ENCODE assay signal across 8 mouse cellular contexts in the genomic region with DNA sequence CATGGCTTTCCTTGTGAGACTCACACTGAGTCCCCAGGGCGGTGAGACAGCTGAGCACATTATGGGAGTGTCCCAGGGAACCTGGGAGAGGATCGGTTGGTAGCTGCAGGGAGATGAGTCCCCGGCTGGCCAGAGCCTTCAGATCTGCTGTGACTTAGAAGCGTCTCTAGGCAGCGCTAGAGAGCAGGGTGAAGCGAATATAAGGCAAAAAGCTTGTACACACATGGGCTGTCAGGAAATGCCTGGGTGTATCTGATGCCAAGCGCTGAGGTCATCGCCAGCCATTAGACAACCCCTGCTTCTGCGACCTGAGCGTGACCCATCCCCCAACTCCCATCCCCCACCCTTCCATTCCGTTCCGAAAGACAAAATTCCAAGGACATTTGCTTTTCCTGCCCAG.
A peak's percentile ranks its signal among the peaks of the same experiment; 100 is the strongest.
DNase-seq lines count a peak whose midpoint lies in the region; ATAC-seq and TF ChIP-seq lines count a peak whose summit lies in the region.

No protein-coding gene starts in this region.

- ATAC-seq in intestine, postnatal 0 days, result peak; percentile 48
- no peak for ATAC-seq in limb, embryonic 14.5 days (ENCODE audit: low FRiP score, low read depth)
- peak; percentile 25; the same call in 1 of the 2 replicates for ATAC-seq in midbrain, embryonic 16.5 days

- WGBS in intestine, postnatal 0 days, result 14% methylated on average over 12 of the region's 12 CpGs
- WGBS in limb, embryonic 14.5 days, result 24% methylated on average over 12 of the region's 12 CpGs
- 17% methylated on average over 12 of the region's 12 CpGs for WGBS in midbrain, embryonic 16.5 days

- H3K27me3 ChIP-seq in intestine, postnatal 0 days (replicated peaks; ENCODE audit: control insufficient read depth, insufficient read depth, low read length), result no peaks in the 10 kb centered on the region
- no peaks in the 10 kb centered on the region for H3K27me3 ChIP-seq in limb, embryonic 14.5 days (ENCODE audit: control insufficient read depth, insufficient read depth, low read length)
- no peaks in the 10 kb centered on the region for H3K27me3 ChIP-seq in midbrain, embryonic 16.5 days (ENCODE audit: control insufficient read depth, insufficient read depth, low read depth, low read length)

- H3K4me2 ChIP-seq in intestine, postnatal 0 days (replicated peaks; ENCODE audit: low read depth), result peak overlapping the region; percentile 38; the same call in 1 of the 2 replicates
- no peak overlapping the region; the same call in 1 of the 2 replicates for H3K4me2 ChIP-seq in limb, embryonic 14.5 days (replicated peaks; ENCODE audit: low read depth, low read length, severe bottlenecking)
- H3K4me2 ChIP-seq in midbrain, embryonic 16.5 days (ENCODE audit: low read length), result peak overlapping the region; percentile 19; the same call in 1 of the 2 replicates

- peak; percentile 25 for DNase-seq in 3134 (ENCODE audit: extremely low read depth, insufficient read length, low spot score)
- DNase-seq in T-cell, adult 2 months (ENCODE audit: low spot score), result peak; percentile 50
- DNase-seq in cerebellum, postnatal 36 days, result peak; percentile 84
- DNase-seq in heart, adult 11 months, result peak; percentile 99
- peak; percentile 67 for DNase-seq in limb, embryonic 14.5 days (ENCODE audit: low spot score)
- DNase-seq in telencephalon, adult 2 months (ENCODE audit: low read depth, low spot score), result peak; percentile 41

- no peak overlapping the region for H3K27ac ChIP-seq in intestine, postnatal 0 days (ENCODE audit: low read depth, low read length)
- no peak overlapping the region for H3K27ac ChIP-seq in limb, embryonic 14.5 days (replicated peaks; ENCODE audit: low read depth, low read length)
- no peak overlapping the region for H3K27ac ChIP-seq in midbrain, embryonic 16.5 days (ENCODE audit: low read length)

- H3K9me3 ChIP-seq in intestine, postnatal 0 days (ENCODE audit: control insufficient read depth), result no peaks in the 10 kb centered on the region
- no peaks in the 10 kb centered on the region for H3K9me3 ChIP-seq in limb, embryonic 14.5 days (ENCODE audit: control insufficient read depth, low read length)
- H3K9me3 ChIP-seq in midbrain, embryonic 16.5 days (replicated peaks; ENCODE audit: control insufficient read depth, low read length, poor library complexity, severe bottlenecking), result no peaks in the 10 kb centered on the region

- H3K4me1 ChIP-seq in intestine, postnatal 0 days (replicated peaks; ENCODE audit: control insufficient read depth, insufficient read depth, low read length), result no peaks in the 10 kb centered on the region
- peaks cover 4% of the 10 kb centered on the region; the same call in 1 of the 2 replicates for H3K4me1 ChIP-seq in limb, embryonic 14.5 days (ENCODE audit: control insufficient read depth, insufficient read depth, low read length)
- H3K4me1 ChIP-seq in midbrain, embryonic 16.5 days (ENCODE audit: control insufficient read depth, insufficient read depth, low read length), result peaks cover 10% of the 10 kb centered on the region; the same call in 1 of the 2 replicates

- TF ChIP-seq CTCF in intestine, postnatal 0 days (IDR thresholded peaks at IDR 0.05; ENCODE audit: low read depth), result peak; percentile 90

- TF ChIP-seq POLR2A in limb, embryonic 14.5 days (IDR thresholded peaks at IDR 0.05; ENCODE audit: borderline replicate concordance, extremely low read depth, insufficient read depth, insufficient read length), result no peak

- no peaks in the 10 kb centered on the region for H3K36me3 ChIP-seq in intestine, postnatal 0 days (ENCODE audit: control insufficient read depth, insufficient read depth)
- no peaks in the 10 kb centered on the region for H3K36me3 ChIP-seq in limb, embryonic 14.5 days (ENCODE audit: control insufficient read depth, insufficient read depth, low read length)
- H3K36me3 ChIP-seq in midbrain, embryonic 16.5 days (ENCODE audit: control insufficient read depth, insufficient read depth, low read length), result no peaks in the 10 kb centered on the region

- H3K4me3 ChIP-seq in intestine, postnatal 0 days (ENCODE audit: low read depth, low read length), result no peak overlapping the region
- no peak overlapping the region for H3K4me3 ChIP-seq in limb, embryonic 14.5 days (replicated peaks; ENCODE audit: low read length)
- H3K4me3 ChIP-seq in midbrain, embryonic 16.5 days (ENCODE audit: low read depth, low read length), result no peak overlapping the region

- no peak overlapping the region for H3K9ac ChIP-seq in intestine, postnatal 0 days (ENCODE audit: low read depth, low read length)
- no peak overlapping the region for H3K9ac ChIP-seq in limb, embryonic 14.5 days (ENCODE audit: low read depth, low read length, severe bottlenecking)
- no peak overlapping the region for H3K9ac ChIP-seq in midbrain, embryonic 16.5 days (ENCODE audit: low read depth, low read length)

Comparison
In these comparisons a context has a peak if more than half of its experiments do, and no peak if none do; other contexts are left out.
1. DNase-seq: peak in every context shown above with its lines; median percentile 99 in heart, adult 11 months; 84 in cerebellum, postnatal 36 days; 67 in limb, embryonic 14.5 days; 50 in T-cell, adult 2 months; 41 in telencephalon, adult 2 months; 25 in 3134.